Mouse (Mus musculus) cerebellum, adult 9-10 months (tissue): ENCODE measurements around the gene Rnls.

Experiments used
- DNase-seq: peaks from one replicate; pipeline ENCODE4 v3.0.0; 2022

The Rnls gene

GRCm38 (mm10) chr19:33259164-33259563, 132.9 kb downstream of the Rnls start:
- DNase-seq, result no peak

- no peak for DNase-seq
Measured at GRCm38 (mm10) chr19:33253893-33254292, 138.2 kb downstream of the Rnls start.

GRCm38 (mm10) chr19:33252226-33252625, 139.9 kb downstream of the Rnls start:
- no peak for DNase-seq

DNA sequence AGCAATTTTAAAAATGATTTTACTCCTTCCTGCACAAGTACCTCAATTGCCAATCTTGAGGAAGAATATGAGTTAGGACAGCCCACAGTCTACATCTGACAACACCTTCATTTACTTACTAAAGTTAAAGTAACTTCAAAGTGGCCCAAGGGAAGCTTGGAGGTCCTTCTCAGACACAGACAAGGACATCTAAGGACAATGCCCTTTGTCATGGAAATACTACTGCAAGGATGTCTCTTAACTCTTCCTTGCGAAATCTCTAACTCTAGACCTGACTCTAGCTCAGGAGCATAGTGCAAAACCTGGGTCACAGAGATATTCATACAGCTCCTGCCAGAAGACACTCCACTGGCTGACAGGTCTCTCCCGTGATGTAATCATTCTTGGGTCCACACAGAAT, 147.9 kb downstream of the Rnls start:
- DNase-seq, result no peak

- no peak for DNase-seq
Measured at GRCm38 (mm10) chr19:33240386-33240785, 151.7 kb downstream of the Rnls start.

GRCm38 (mm10) chr19:33232902-33233301, 159.2 kb downstream of the Rnls start:
- DNase-seq, result no peak

DNA sequence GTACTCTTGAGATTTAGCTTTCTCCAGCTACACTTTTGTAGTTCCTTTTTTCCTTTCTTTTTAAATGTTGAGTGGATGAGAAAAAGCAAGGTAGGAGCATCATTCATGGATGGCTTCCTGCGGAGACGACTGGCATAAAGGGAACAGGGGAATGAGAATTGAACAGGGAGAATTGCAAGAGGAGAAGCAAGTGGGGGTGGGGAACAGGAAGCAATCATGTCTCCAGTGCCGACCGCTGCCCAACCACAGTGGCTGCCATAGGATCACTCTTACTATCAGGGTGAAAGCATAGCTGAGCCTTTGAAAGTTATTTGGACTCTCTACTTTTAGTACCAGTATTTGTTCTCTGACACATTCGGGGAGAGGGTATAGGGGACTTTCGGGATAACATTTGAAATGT, 160.8 kb downstream of the Rnls start:
- no peak for DNase-seq

- DNase-seq, result peak; percentile 80
Measured at GRCm38 (mm10) chr19:33227004-33227403, 165.1 kb downstream of the Rnls start.

DNA sequence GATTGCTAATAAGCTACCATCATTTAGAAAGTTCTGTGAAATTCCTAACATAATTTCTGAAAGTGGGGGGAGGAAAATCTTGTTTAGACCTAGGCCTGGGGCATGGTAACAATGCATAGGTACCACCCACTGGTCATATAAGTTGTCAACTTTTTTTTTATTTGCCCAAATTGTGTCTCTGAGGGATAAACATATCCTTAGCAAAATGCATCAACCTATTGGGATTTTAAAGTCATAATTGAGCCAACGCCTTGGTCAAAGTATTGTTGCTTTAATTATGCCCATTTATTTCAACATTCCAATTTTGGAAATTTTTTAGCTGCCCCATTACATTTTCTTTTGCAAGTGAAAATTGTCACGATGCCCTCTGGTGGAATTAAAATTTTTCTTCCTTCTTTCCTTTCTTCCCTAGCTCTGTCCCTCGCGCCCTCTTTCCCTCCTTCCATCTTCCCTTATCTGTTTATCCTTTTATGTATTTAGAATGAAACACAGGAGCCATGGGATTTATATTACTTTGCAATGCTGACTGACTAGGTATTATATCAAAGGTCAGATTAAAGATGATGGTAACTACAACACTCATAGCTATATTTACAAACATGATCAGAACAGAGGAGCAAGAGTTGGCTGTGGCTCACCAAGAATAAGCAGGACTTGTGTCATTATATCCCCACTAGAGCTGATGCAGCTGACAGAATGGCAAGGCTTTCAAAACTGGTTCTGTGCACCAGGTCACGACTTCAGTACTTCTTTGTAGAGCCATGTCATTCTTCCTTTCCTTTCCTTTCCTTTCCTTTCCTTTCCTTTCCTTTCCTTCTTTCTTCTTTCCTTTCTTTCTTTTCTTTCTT, 166.0 kb downstream of the Rnls start:
- DNase-seq, result peak; percentile 14

- DNase-seq, result no peak
Measured at GRCm38 (mm10) chr19:33225002-33225376, 167.1 kb downstream of the Rnls start.

DNA sequence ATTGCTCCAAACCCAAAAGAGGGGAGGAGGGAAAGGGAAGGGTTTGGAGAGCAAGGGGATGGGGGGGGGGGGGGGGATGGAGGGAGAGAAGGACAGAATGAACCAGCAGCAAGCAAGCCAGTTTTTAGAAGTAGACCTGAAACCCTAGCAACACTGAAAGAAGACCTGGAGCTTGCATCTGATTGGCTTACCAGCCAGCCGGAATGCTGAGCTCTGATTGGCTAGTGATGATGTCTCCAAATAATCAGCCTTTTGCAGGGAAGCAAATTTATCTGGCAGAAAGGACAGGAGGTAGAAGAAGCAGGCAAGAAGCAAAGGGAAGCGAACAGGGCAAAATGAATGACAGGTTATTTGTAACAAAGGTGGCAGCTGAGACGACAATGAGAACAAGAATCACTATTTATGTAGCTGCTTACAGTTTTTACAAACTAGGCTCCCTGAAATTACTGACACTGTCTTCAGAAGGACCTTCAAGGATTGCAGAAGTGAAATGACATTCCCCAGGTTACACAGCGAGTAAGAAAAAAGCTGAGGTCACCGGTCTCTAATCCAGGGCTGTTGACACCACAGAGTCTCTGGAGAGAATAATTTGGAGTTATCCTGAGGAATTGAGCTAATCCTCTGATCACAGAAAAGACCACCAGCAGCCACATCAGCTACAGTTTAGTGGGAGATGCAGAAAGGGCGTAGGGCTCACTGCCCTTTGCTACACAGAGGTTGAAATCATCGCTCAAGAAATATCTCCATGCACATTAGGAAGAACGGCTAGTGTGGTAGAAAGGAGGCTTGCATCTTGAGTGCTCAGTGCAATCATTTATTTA, 167.7 kb downstream of the Rnls start:
- peak; percentile 92 for DNase-seq

GRCm38 (mm10) chr19:33223766-33224165, 168.3 kb downstream of the Rnls start:
- no peak for DNase-seq

- DNase-seq, result peak; percentile 44
Measured at GRCm38 (mm10) chr19:33223276-33223675, 168.8 kb downstream of the Rnls start.

- no peak for DNase-seq
Measured at GRCm38 (mm10) chr19:33222595-33223223, 169.4 kb downstream of the Rnls start.

DNA sequence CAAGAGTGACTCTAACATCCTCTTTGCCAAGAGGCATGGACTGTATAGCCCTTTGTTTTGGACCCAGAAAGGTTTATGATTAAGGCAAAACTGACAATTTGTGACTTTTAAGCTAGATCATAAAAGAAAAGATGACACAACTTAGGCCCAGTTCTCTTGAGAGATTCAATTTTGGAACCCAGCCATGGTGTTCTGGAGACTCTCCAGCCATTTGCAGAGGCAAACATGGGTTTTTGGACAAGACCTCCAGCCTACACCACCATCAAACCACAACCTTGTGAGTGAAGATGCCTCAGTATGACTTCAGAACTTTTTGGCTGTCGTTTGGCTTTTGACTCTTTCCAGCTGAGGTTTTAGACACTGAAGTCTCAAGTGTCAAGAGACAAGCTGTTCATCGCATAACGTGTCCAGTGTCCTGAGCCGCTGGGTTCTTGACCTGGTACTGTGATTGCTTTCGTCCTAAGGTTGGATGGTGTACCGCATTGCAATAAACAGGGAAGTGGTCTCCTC, 174.2 kb downstream of the Rnls start:
- no peak for DNase-seq

- no peak for DNase-seq
Measured at GRCm38 (mm10) chr19:33209709-33210108, 182.4 kb downstream of the Rnls start.

GRCm38 (mm10) chr19:33207991-33208390, 184.1 kb downstream of the Rnls start:
- DNase-seq, result no peak

- DNase-seq, result no peak
Measured at GRCm38 (mm10) chr19:33205389-33205788, 186.7 kb downstream of the Rnls start.

- no peak for DNase-seq
Measured at GRCm38 (mm10) chr19:33202422-33202821, 189.7 kb downstream of the Rnls start.

- DNase-seq, result no peak
Measured at GRCm38 (mm10) chr19:33201181-33201580, 190.9 kb downstream of the Rnls start.

GRCm38 (mm10) chr19:33192064-33192463, 200.0 kb downstream of the Rnls start:
- no peak for DNase-seq

- no peak for DNase-seq
Measured at GRCm38 (mm10) chr19:33188766-33189165, 203.3 kb downstream of the Rnls start.

DNA sequence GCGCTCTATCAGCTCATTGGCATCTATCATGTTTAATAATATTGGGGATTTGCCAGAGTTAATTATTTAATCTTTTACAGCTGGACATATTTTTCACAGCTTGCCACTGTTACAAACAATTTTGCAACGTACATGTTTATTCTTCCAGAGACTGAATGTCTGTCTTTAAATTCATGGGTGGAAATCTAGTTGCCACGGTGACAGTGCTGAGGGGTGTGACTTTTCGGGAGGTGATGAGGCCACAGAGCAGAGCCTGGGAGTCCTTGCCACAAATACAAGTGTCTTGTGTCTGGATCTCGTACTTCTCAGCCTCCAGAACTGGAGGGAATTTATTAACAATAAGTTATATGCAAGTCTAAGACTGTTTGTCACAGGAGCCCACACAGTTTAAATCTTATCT, 212.5 kb downstream of the Rnls start:
- DNase-seq, result no peak
